Mouse (Mus musculus) thymus, adult 2 months (tissue): ENCODE measurements around the gene Lpin2. TPM values are rescaled to one million over a fixed set of nuclear protein-coding genes. Genes with fewer than 3 reads are reported as not detected.

Experiments used
- DNase-seq: peaks from one replicate; pipeline ENCODE4 v3.0.0; 2021
- H3K27ac ChIP-seq: fragments of 200-500 bp; 2 replicates; pipeline ENCODE4 v1.5.1; 2012; ENCODE audit warnings: low read length, control low read depth; ENCODE audit not compliant: control insufficient read depth, insufficient read depth
- H3K27me3 ChIP-seq: fragments of 200-500 bp; 2 replicates; pipeline ENCODE4 v1.6.1; 2012; ENCODE audit warnings: mild to moderate bottlenecking, low read length, moderate library complexity, mixed read lengths; ENCODE audit not compliant: control insufficient read depth, insufficient read depth
- H3K36me3 ChIP-seq: fragments of 200-500 bp; 2 replicates; pipeline ENCODE4 v1.6.1; 2012; ENCODE audit warnings: mild to moderate bottlenecking, low read length, moderate library complexity; ENCODE audit not compliant: control insufficient read depth, insufficient read depth
- H3K4me1 ChIP-seq: fragments of 200-500 bp; replicated peaks from 2 replicates; pipeline ENCODE4 v1.6.1; 2012; ENCODE audit warnings: low read length; ENCODE audit not compliant: control insufficient read depth, insufficient read depth
- H3K4me3 ChIP-seq: fragments of 200-500 bp; 2 replicates; pipeline ENCODE4 v1.5.1; 2012; ENCODE audit warnings: mild to moderate bottlenecking, low read length, control low read depth, moderate library complexity; ENCODE audit not compliant: control insufficient read depth, insufficient read depth
- CTCF ChIP-seq: fragments of 200-500 bp; IDR thresholded peaks from 2 replicates; pipeline ENCODE4 v1.5.1; 2012; ENCODE audit warnings: mild to moderate bottlenecking, control low read depth, low read length, moderate library complexity, borderline replicate concordance; ENCODE audit not compliant: control insufficient read depth, poor library complexity, insufficient read depth; ENCODE audit errors: extremely low read depth
- POLR2A ChIP-seq: fragments of 200-500 bp; IDR thresholded peaks from 2 replicates; pipeline ENCODE4 v1.6.1; 2012; ENCODE audit warnings: mild to moderate bottlenecking, low read length, control low read depth, moderate library complexity; ENCODE audit not compliant: control insufficient read depth, poor library complexity, insufficient read depth; ENCODE audit errors: extremely low read depth
- WGBS: fragments of 180-500 bp; shearing (Covaris S2); methylation state at CpG from one replicate; pipeline ENCODE4 v1.1.7; 2018; 5-methylcytosine and 5-hydroxymethylcytosine counted together
- polyA plus RNA-seq: library from polyadenylated mRNA; depleted of rRNA; stranded (reverse); fragments of >200 nt; gene quantifications from 2 replicates; pipeline ENCODE4 v1.2.3, GENCODE M21; 2012; rRNA removed

The Lpin2 gene
- polyA plus RNA-seq, 1 experiment = 16.7 TPM

GRCm38 (mm10) chr17:71294570-71294969 is 112.2 kb downstream of the Lpin2 start:
- no peak for TF ChIP-seq POLR2A
- no peak for TF ChIP-seq CTCF
- 88% methylated on average over 3 of the region's 3 CpGs for WGBS
- Histone ChIP-seq H3K27me3 (no peaks in the 10 kb centered on the region), H3K4me1 (no peaks in the 10 kb centered on the region), H3K36me3 (no peaks in the 10 kb centered on the region), H3K27ac (no peak overlapping the region), H3K4me3 (no peak overlapping the region)
- DNase-seq = no peak

Other genes with a start within 250 kb of the Lpin2 start
- 1.9 and 6.8 TPM in 2 replicates for gene Myom1, start 179.9 kb upstream of the Lpin2 start, polyA plus RNA-seq
- gene Myl12a, start 179.7 kb upstream of the Lpin2 start, polyA plus RNA-seq = 121 and 144 TPM in 2 replicates
- 5.9 and 8.7 TPM in 2 replicates for gene Emilin2, start 129.4 kb downstream of the Lpin2 start, polyA plus RNA-seq